In genomic region chr5:108019367-108019766, GRCm38 (mm10) we compare ENCODE assay signal across 21 mouse cellular contexts. TPM values are rescaled to one million over a fixed set of nuclear protein-coding genes. Genes with fewer than 3 reads are reported as not detected.
DNase-seq lines count a peak whose midpoint lies in the region; ATAC-seq and TF ChIP-seq lines count a peak whose summit lies in the region.
"Had no signal": no experiment of that assay in that cellular context is flagged by ENCODE, and none has a peak within 500 bp of the region (broad histone marks: within the 10 kb centered on the region; RNA-seq: fewer than 3 reads in every experiment).

No protein-coding gene starts in this region.

- peak; percentile 43; the same call in 1 of the 2 replicates for TF ChIP-seq CTCF in kidney, postnatal 0 days (IDR thresholded peaks at IDR 0.05; ENCODE audit: low read depth)
- 0 out of 2 replicates have a peak, but pooled peaks have one; percentile 14 for TF ChIP-seq CTCF in lung, postnatal 0 days (IDR thresholded peaks at IDR 0.05)
- no peak for TF ChIP-seq CTCF in lung, adult 2 months (IDR thresholded peaks at IDR 0.05; ENCODE audit: insufficient read depth, low read length)

- H3K9ac ChIP-seq in kidney, postnatal 0 days (ENCODE audit: low read depth, low read length) = no peak overlapping the region
- no peak overlapping the region for H3K9ac ChIP-seq in lung, postnatal 0 days (replicated peaks; ENCODE audit: low read depth)
- H3K9ac ChIP-seq: forebrain, embryonic 15.5 days; heart, embryonic 13.5 days; hindbrain, embryonic 13.5 days; midbrain, embryonic 15.5 days; neural tube, embryonic 13.5 days had no signal

- no peaks in the 10 kb centered on the region for H3K36me3 ChIP-seq in kidney, postnatal 0 days (ENCODE audit: insufficient read depth, low read length)
- no peaks in the 10 kb centered on the region for H3K36me3 ChIP-seq in lung, postnatal 0 days (ENCODE audit: insufficient read depth, low read length)
- H3K36me3 ChIP-seq: embryonic facial prominence, embryonic 10.5 days; forebrain, embryonic 15.5 days; heart, embryonic 13.5 days; hindbrain, embryonic 13.5 days; midbrain, embryonic 15.5 days; neural tube, embryonic 13.5 days had no signal

- no peaks in the 10 kb centered on the region for H3K27me3 ChIP-seq in kidney, postnatal 0 days (ENCODE audit: insufficient read depth, low read length)
- no peaks in the 10 kb centered on the region for H3K27me3 ChIP-seq in lung, postnatal 0 days (replicated peaks; ENCODE audit: insufficient read depth, low read length)
- H3K27me3 ChIP-seq: forebrain, embryonic 15.5 days; heart, embryonic 13.5 days; hindbrain, embryonic 13.5 days; midbrain, embryonic 15.5 days; neural tube, embryonic 13.5 days had no signal

- no peak overlapping the region for H3K4me3 ChIP-seq in kidney, postnatal 0 days (replicated peaks; ENCODE audit: low read depth, low read length)
- no peak overlapping the region for H3K4me3 ChIP-seq in lung, postnatal 0 days (ENCODE audit: low read depth, low read length)
- H3K4me3 ChIP-seq in lung, adult 2 months (replicated peaks; ENCODE audit: extremely low read depth, low read depth, low read length) = no peak overlapping the region
- H3K4me3 ChIP-seq: embryonic facial prominence, embryonic 10.5 days; forebrain, embryonic 15.5 days; heart, embryonic 13.5 days; hindbrain, embryonic 13.5 days; left cerebral cortex, adult 2 months; midbrain, embryonic 15.5 days; neural tube, embryonic 13.5 days had no signal

- H3K4me1 ChIP-seq in kidney, postnatal 0 days (replicated peaks; ENCODE audit: insufficient read depth, low read length) = no peaks in the 10 kb centered on the region
- no peaks in the 10 kb centered on the region for H3K4me1 ChIP-seq in lung, postnatal 0 days (ENCODE audit: insufficient read depth, low read depth, low read length)
- no peaks in the 10 kb centered on the region for H3K4me1 ChIP-seq in lung, adult 2 months (ENCODE audit: control insufficient read depth, insufficient read depth, low read length)
- H3K4me1 ChIP-seq: embryonic facial prominence, embryonic 10.5 days; forebrain, embryonic 15.5 days; hindbrain, embryonic 13.5 days; midbrain, embryonic 15.5 days; neural tube, embryonic 13.5 days had no signal

- no peak overlapping the region for H3K4me2 ChIP-seq in kidney, postnatal 0 days (ENCODE audit: low read length)
- H3K4me2 ChIP-seq in lung, postnatal 0 days (replicated peaks; ENCODE audit: low read depth, low read length) = no peak overlapping the region
- H3K4me2 ChIP-seq: forebrain, embryonic 15.5 days; heart, embryonic 13.5 days; hindbrain, embryonic 13.5 days; midbrain, embryonic 15.5 days; neural tube, embryonic 13.5 days had no signal

- H3K27ac ChIP-seq in kidney, postnatal 0 days = no peak overlapping the region
- no peak overlapping the region for H3K27ac ChIP-seq in lung, postnatal 0 days (ENCODE audit: low read length)
- H3K27ac ChIP-seq: embryonic facial prominence, embryonic 10.5 days; forebrain, embryonic 15.5 days; heart, embryonic 13.5 days; hindbrain, embryonic 13.5 days; left cerebral cortex, adult 2 months; midbrain, embryonic 15.5 days; neural tube, embryonic 13.5 days; stomach, postnatal 0 days had no signal

- WGBS in kidney, postnatal 0 days = 15% methylated on average over 2 of the region's 2 CpGs
- WGBS in lung, postnatal 0 days = 10% methylated on average over 2 of the region's 2 CpGs
- WGBS in lung, adult 2 months = 24% methylated on average over 2 of the region's 2 CpGs

- ATAC-seq in kidney, postnatal 0 days (replicated peaks; ENCODE audit: low FRiP score, low read depth) = no peak
- no peak for ATAC-seq in lung, postnatal 0 days
- ATAC-seq in hematopoietic stem cell, adult 5-6 weeks (replicated peaks in 1 of 2; ENCODE audit: insufficient read depth in 1 of 2, low FRiP score in 2 of 2, low TSS enrichment in 1 of 2, low read depth in 1 of 2, poor library complexity in 2 of 2, severe bottlenecking in 2 of 2) = peak; percentile 19 to 60; a peak in 2 of 4 replicates
- ATAC-seq: forebrain, embryonic 15.5 days; midbrain, embryonic 15.5 days had no signal

- DNase-seq in kidney, postnatal 0 days (ENCODE audit: low spot score) = no peak
- DNase-seq in kidney, postnatal 36 days = no peak
- no peak for DNase-seq in lung, postnatal 0 days (ENCODE audit: low spot score)
- DNase-seq in lung, adult 2 months = no peak
- DNase-seq in embryo, embryonic 9.5 days (ENCODE audit: extremely low spot score) = no peak
- no peak for DNase-seq in spleen, adult 12 weeks (ENCODE audit: low spot score)
- DNase-seq: adrenal gland, postnatal 14 days; B cell, adult 2 months; cerebellum, adult 9-10 months; right cerebral cortex, adult 18-20 months; thymus, adult 2 months; thymus, postnatal 4 days had no signal

- TF ChIP-seq POLR2A in lung, adult 2 months (IDR thresholded peaks at IDR 0.05; ENCODE audit: borderline replicate concordance, extremely low read depth, low read depth, low read length) = no peak

- no peak for TF ChIP-seq EP300 in lung, postnatal 0 days (IDR thresholded peaks at IDR 0.05)

- no peaks in the 10 kb centered on the region for H3K9me3 ChIP-seq in kidney, postnatal 0 days (replicated peaks; ENCODE audit: low read length)
- H3K9me3 ChIP-seq in lung, postnatal 0 days (ENCODE audit: low read length) = no peaks in the 10 kb centered on the region
- H3K9me3 ChIP-seq: embryonic facial prominence, embryonic 10.5 days; forebrain, embryonic 15.5 days; heart, embryonic 13.5 days; hindbrain, embryonic 13.5 days; midbrain, embryonic 15.5 days; neural tube, embryonic 13.5 days had no signal

RNA-seq across cellular contexts. Expression of gene Fam69a, which starts 32.5 kb away (rescaled TPM):
- 23.6 and 27.4 TPM in 2 replicates for polyA plus RNA-seq in kidney, postnatal 0 days (2015; fragmentation: Nextera tagmentation; extraction: Ambion mirVana)
- polyA plus RNA-seq in lung, postnatal 0 days (2015; fragmentation: Nextera tagmentation; extraction: Ambion mirVana) = 29.4 and 33.9 TPM in 2 replicates
- polyA plus RNA-seq in lung, adult 2 months (2012; rRNA removed) = 1.6 and 4.4 TPM in 2 replicates
- 7.1 and 17.7 TPM in 2 replicates for total RNA-seq in hematopoietic stem cell, adult 5-6 weeks (2017)

RNA-seq across cellular contexts. Expression of gene Mtf2, which starts 46.1 kb away (rescaled TPM):
- polyA plus RNA-seq in kidney, postnatal 0 days (2015; fragmentation: Nextera tagmentation; extraction: Ambion mirVana) = 65.8 and 70.4 TPM in 2 replicates
- polyA plus RNA-seq in lung, postnatal 0 days (2015; fragmentation: Nextera tagmentation; extraction: Ambion mirVana) = 39.0 and 47.5 TPM in 2 replicates
- 8.5 and 11.3 TPM in 2 replicates for polyA plus RNA-seq in lung, adult 2 months (2012; rRNA removed)
- total RNA-seq in hematopoietic stem cell, adult 5-6 weeks (2017) = 154 and 169 TPM in 2 replicates

Comparison
In these comparisons a context has a peak if more than half of its experiments do, and no peak if none do; other contexts are left out.
1. ATAC-seq: peak in hematopoietic stem cell, adult 5-6 weeks (2 of 2); none in kidney, postnatal 0 days (single experiment) and lung, postnatal 0 days (single experiment).